ENCODE assay signal across 20 mouse cellular contexts in the genomic region with DNA sequence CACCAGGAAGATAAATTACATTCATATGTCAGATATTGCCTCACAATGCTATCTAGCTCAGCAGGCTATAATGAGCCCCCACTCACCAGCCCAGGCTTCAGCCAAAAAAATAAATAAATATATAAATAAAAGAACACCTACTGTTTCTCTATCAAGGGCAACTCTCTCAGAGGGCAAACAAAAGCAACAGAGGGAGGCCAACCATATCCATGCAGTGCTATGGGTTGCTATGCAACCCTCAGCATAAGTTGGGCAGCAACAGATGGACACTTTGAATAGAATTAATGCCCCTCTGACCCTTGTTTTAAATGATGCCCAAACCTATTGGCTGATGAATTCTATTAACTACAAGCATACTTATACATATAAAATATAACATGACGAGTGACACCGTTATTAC.
A peak's percentile ranks its signal among the peaks of the same experiment; 100 is the strongest.
DNase-seq lines count a peak whose midpoint lies in the region; ATAC-seq and TF ChIP-seq lines count a peak whose summit lies in the region.
"Had no signal": no experiment of that assay in that cellular context is flagged by ENCODE, and none has a peak within 500 bp of the region (broad histone marks: within the 10 kb centered on the region; RNA-seq: fewer than 3 reads in every experiment).

No protein-coding gene starts in this region.

- H3K4me3 ChIP-seq in forebrain, embryonic 12.5 days (replicated peaks): no peak overlapping the region
- H3K4me3 ChIP-seq in forebrain, embryonic 10.5 days: no peak overlapping the region
- H3K4me3 ChIP-seq in hindbrain, embryonic 13.5 days: no peak overlapping the region
- H3K4me3 ChIP-seq in midbrain, postnatal 0 days (ENCODE audit: low read depth, low read length): no peak overlapping the region
- H3K4me3 ChIP-seq in kidney, adult 2 months (ENCODE audit: insufficient read depth, low read depth, low read length): no peak overlapping the region
- no peak overlapping the region for H3K4me3 ChIP-seq in kidney, embryonic 15.5 days (replicated peaks)
- H3K4me3 ChIP-seq: embryonic facial prominence, embryonic 13.5 days had no signal

- ATAC-seq in forebrain, embryonic 12.5 days (ENCODE audit: low FRiP score): peak; percentile 51; the same call in 1 of the 2 replicates
- ATAC-seq in hindbrain, embryonic 13.5 days (ENCODE audit: low FRiP score): 0 out of 2 replicates have a peak, but pooled peaks have one; percentile 36
- ATAC-seq in midbrain, postnatal 0 days (ENCODE audit: low FRiP score): no peak
- no peak for ATAC-seq in kidney, embryonic 15.5 days (replicated peaks; ENCODE audit: low FRiP score)
- ATAC-seq: intestine, embryonic 16.5 days had no signal

- TF ChIP-seq POLR2A in kidney, adult 2 months (IDR thresholded peaks at IDR 0.05; ENCODE audit: low read depth, low read length): no peak

- DNase-seq in forebrain, embryonic 10.5 days (ENCODE audit: extremely low spot score, low spot score): no peak
- peak; percentile 14 for DNase-seq in embryo, embryonic 9.5 days (ENCODE audit: extremely low spot score)
- DNase-seq in midbrain, postnatal 0 days (ENCODE audit: low spot score): peak; percentile 28
- no peak for DNase-seq in kidney, adult 2 months
- no peak for DNase-seq in layer of hippocampus, postnatal 36 days
- DNase-seq: adrenal gland, postnatal 25 days; cerebellum, postnatal 10 days; gastrocnemius, postnatal 14 days; heart, postnatal 14 days; kidney, postnatal 25 days; layer of hippocampus, adult 9-11 months; liver; lung, adult 2 months; thymus, adult 18-20 months had no signal

- no peaks in the 10 kb centered on the region for H3K27me3 ChIP-seq in forebrain, embryonic 12.5 days
- no peaks in the 10 kb centered on the region for H3K27me3 ChIP-seq in forebrain, embryonic 10.5 days (ENCODE audit: poor library complexity, severe bottlenecking)
- no peaks in the 10 kb centered on the region for H3K27me3 ChIP-seq in hindbrain, embryonic 13.5 days
- no peaks in the 10 kb centered on the region for H3K27me3 ChIP-seq in midbrain, postnatal 0 days (ENCODE audit: insufficient read depth, low read length)
- H3K27me3 ChIP-seq in kidney, adult 2 months (replicated peaks; ENCODE audit: control insufficient read depth, insufficient read depth, low read length): no peaks in the 10 kb centered on the region
- no peaks in the 10 kb centered on the region for H3K27me3 ChIP-seq in kidney, embryonic 15.5 days
- H3K27me3 ChIP-seq: embryonic facial prominence, embryonic 13.5 days had no signal

- no peak overlapping the region for H3K9ac ChIP-seq in forebrain, embryonic 12.5 days
- no peak overlapping the region for H3K9ac ChIP-seq in hindbrain, embryonic 13.5 days
- H3K9ac ChIP-seq in midbrain, postnatal 0 days (replicated peaks; ENCODE audit: low read length, poor library complexity, severe bottlenecking): no peak overlapping the region
- H3K9ac ChIP-seq in kidney, embryonic 15.5 days: no peak overlapping the region
- H3K9ac ChIP-seq: embryonic facial prominence, embryonic 13.5 days had no signal

- TF ChIP-seq CTCF in midbrain, postnatal 0 days (IDR thresholded peaks at IDR 0.05): no peak
- no peak for TF ChIP-seq CTCF in kidney, adult 2 months (conservative IDR thresholded peaks at IDR 0.05; ENCODE audit: insufficient read depth, insufficient read length, low read depth, low read length)

- 74% methylated on average over 2 of the region's 2 CpGs for WGBS in forebrain, embryonic 12.5 days
- 81% methylated on average over 2 of the region's 2 CpGs for WGBS in forebrain, embryonic 10.5 days
- 44% methylated on average over 2 of the region's 2 CpGs for WGBS in hindbrain, embryonic 13.5 days
- WGBS in midbrain, postnatal 0 days: 67% methylated on average over 2 of the region's 2 CpGs
- WGBS in kidney, adult 2 months: 97% methylated on average over 2 of the region's 2 CpGs
- WGBS in kidney, embryonic 15.5 days: 95% methylated on average over 2 of the region's 2 CpGs

- no peaks in the 10 kb centered on the region for H3K4me1 ChIP-seq in forebrain, embryonic 12.5 days
- peaks cover 8% of the 10 kb centered on the region; the same call in 1 of the 2 replicates for H3K4me1 ChIP-seq in forebrain, embryonic 10.5 days
- no peaks in the 10 kb centered on the region; the same call in 1 of the 2 replicates for H3K4me1 ChIP-seq in hindbrain, embryonic 13.5 days (replicated peaks)
- no peaks in the 10 kb centered on the region for H3K4me1 ChIP-seq in midbrain, postnatal 0 days (ENCODE audit: insufficient read depth, low read length)
- no peaks in the 10 kb centered on the region for H3K4me1 ChIP-seq in kidney, adult 2 months (ENCODE audit: control insufficient read depth, insufficient read depth, low read length)
- H3K4me1 ChIP-seq in kidney, embryonic 15.5 days: no peaks in the 10 kb centered on the region
- H3K4me1 ChIP-seq: embryonic facial prominence, embryonic 13.5 days had no signal

- H3K27ac ChIP-seq in forebrain, embryonic 12.5 days: no peak overlapping the region
- no peak overlapping the region for H3K27ac ChIP-seq in forebrain, embryonic 10.5 days
- no peak overlapping the region for H3K27ac ChIP-seq in hindbrain, embryonic 13.5 days
- no peak overlapping the region for H3K27ac ChIP-seq in midbrain, postnatal 0 days (ENCODE audit: low read depth, low read length)
- no peak overlapping the region for H3K27ac ChIP-seq in kidney, adult 2 months (ENCODE audit: insufficient read depth, low read depth, low read length)
- H3K27ac ChIP-seq in kidney, embryonic 15.5 days: no peak overlapping the region
- H3K27ac ChIP-seq: embryonic facial prominence, embryonic 13.5 days; macrophage had no signal

- H3K4me2 ChIP-seq in forebrain, embryonic 12.5 days: no peak overlapping the region
- no peak overlapping the region for H3K4me2 ChIP-seq in hindbrain, embryonic 13.5 days
- H3K4me2 ChIP-seq in midbrain, postnatal 0 days (ENCODE audit: low read depth, low read length, poor library complexity, severe bottlenecking): no peak overlapping the region
- no peak overlapping the region for H3K4me2 ChIP-seq in kidney, embryonic 15.5 days
- H3K4me2 ChIP-seq: embryonic facial prominence, embryonic 13.5 days had no signal

- no peaks in the 10 kb centered on the region for H3K36me3 ChIP-seq in forebrain, embryonic 12.5 days (replicated peaks)
- H3K36me3 ChIP-seq in forebrain, embryonic 10.5 days (replicated peaks): no peaks in the 10 kb centered on the region
- no peaks in the 10 kb centered on the region for H3K36me3 ChIP-seq in hindbrain, embryonic 13.5 days
- H3K36me3 ChIP-seq in midbrain, postnatal 0 days (ENCODE audit: insufficient read depth, low read length): no peaks in the 10 kb centered on the region
- no peaks in the 10 kb centered on the region for H3K36me3 ChIP-seq in kidney, adult 2 months (ENCODE audit: control insufficient read depth, insufficient read depth, low read length)
- no peaks in the 10 kb centered on the region for H3K36me3 ChIP-seq in kidney, embryonic 15.5 days
- H3K36me3 ChIP-seq: embryonic facial prominence, embryonic 13.5 days had no signal

- H3K9me3 ChIP-seq in forebrain, embryonic 12.5 days: no peaks in the 10 kb centered on the region
- H3K9me3 ChIP-seq in forebrain, embryonic 10.5 days: no peaks in the 10 kb centered on the region
- H3K9me3 ChIP-seq in hindbrain, embryonic 13.5 days: no peaks in the 10 kb centered on the region
- no peaks in the 10 kb centered on the region for H3K9me3 ChIP-seq in midbrain, postnatal 0 days (ENCODE audit: low read length)
- no peaks in the 10 kb centered on the region for H3K9me3 ChIP-seq in kidney, embryonic 15.5 days (replicated peaks)
- H3K9me3 ChIP-seq: embryonic facial prominence, embryonic 13.5 days had no signal

Comparison
In these comparisons a context has a peak if more than half of its experiments do, and no peak if none do; other contexts are left out.
1. ATAC-seq: peak in forebrain, embryonic 12.5 days (single experiment) and hindbrain, embryonic 13.5 days (single experiment); none in midbrain, postnatal 0 days (single experiment) and kidney, embryonic 15.5 days (single experiment).
2. DNase-seq: peak in embryo, embryonic 9.5 days (single experiment) and midbrain, postnatal 0 days (single experiment); none in forebrain, embryonic 10.5 days (single experiment), kidney, adult 2 months (single experiment) and layer of hippocampus, postnatal 36 days (0 of 2).